Mouse (Mus musculus): ENCODE results near the gene Gorasp1.

Gene Gorasp1

DNA sequence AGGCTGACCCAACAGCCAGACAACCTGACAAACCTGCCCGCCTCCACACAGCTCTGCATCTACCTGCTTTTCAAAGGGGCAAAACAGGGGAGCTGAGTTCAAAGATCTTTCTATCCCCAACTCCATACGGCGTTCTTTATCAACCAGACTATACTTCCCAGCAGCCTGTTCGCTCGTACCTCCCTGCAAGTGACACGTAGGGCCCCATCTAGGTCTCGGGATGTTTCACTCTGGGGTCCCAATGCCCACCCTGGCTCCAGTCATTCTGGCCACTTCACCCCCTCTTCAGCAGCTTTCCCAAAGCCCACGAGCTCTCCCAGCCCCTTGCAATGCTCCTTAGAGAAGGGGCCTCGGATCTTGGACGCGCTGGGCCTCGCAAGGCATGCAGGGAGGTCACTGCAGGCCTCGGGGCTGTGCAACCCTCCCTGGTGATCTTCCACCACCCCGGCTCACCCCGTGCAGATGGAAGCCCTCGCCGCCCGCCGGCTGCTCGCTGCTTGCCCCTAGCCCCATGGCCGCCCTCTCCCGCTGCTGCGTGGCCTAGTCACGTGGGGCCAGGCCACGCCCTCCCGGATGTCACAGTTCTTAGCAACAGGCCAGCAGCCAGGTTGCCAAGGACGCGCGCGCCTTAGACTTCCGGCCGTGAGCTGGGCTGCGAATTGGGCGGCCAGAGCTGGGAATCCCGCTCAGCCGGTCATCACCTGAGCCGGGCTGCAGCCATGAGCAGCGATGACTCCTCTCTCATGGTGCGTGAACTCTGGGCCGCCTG is at the start of gene Gorasp1, which contains the start of gene Ttc21a:
Gene Gorasp1 (minus strand): TSS at position 561 of the 769 bp plus-strand sequence.
Gene Ttc21a (plus strand): TSS at position 602 of the 769 bp plus-strand sequence.
- peak; percentile 93 for DNase-seq

DNA sequence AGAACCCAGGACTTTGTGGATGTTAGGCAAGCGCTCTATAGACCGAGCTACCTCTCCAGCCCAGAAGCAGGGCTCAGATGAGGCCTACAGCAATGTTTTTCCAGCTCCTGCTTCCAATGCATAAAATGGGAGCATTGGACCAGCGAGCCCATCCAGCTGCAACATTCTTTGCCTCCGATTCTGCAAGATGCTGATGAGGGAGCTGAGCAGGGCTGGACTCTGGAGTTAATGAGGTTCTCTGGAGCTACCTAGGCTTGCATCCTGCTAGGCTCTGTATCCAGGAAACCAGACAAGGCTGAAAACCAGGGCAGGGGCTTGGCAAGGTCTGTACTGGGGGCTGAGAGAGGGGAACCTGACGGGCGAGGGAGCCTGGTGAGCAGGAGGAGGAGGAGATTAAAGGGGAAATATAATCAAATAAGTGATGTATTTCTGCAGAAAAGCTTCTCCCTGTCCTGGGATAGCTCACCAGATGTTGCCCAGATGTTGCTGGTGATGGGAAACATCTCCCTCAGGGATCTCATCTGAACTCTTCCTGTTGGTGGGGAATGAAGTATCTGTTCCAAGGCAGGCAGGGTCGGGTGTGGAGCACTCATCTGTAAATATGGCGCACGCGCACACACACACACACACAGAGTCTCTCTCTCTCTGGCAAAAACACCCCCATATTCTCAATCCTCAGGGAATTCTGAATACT is 48.7 kb upstream of the Gorasp1 start:
- DNase-seq, result no peak

DNA sequence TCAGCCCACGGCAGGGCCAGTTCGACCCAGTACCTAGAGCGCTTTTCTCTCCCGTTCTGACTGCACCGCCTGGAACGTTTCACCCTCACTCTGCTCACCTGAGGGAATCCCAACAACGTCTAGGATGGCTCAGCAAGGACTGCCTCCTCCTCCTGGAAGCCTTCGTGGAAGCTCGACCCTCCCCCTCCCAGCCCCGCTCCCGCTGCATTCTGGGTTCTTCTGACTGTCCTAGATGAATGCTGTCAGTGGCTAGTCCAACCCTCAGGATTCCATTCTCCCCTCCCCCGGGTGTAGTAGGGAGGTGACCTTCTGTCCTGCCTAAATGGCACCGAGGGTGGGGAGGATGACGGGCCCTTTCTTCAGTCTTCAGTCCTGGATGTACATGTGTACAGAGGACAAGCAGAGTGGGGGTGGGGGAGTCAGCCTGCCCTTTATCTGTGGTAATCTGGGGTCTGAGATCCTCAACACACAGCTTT is 47.2 kb upstream of the Gorasp1 start, which contains the start of gene Csrnp1:
Gene Csrnp1 (minus strand): TSS at position 123 of the 476 bp plus-strand sequence.
- DNase-seq, result peak; percentile 58

DNA sequence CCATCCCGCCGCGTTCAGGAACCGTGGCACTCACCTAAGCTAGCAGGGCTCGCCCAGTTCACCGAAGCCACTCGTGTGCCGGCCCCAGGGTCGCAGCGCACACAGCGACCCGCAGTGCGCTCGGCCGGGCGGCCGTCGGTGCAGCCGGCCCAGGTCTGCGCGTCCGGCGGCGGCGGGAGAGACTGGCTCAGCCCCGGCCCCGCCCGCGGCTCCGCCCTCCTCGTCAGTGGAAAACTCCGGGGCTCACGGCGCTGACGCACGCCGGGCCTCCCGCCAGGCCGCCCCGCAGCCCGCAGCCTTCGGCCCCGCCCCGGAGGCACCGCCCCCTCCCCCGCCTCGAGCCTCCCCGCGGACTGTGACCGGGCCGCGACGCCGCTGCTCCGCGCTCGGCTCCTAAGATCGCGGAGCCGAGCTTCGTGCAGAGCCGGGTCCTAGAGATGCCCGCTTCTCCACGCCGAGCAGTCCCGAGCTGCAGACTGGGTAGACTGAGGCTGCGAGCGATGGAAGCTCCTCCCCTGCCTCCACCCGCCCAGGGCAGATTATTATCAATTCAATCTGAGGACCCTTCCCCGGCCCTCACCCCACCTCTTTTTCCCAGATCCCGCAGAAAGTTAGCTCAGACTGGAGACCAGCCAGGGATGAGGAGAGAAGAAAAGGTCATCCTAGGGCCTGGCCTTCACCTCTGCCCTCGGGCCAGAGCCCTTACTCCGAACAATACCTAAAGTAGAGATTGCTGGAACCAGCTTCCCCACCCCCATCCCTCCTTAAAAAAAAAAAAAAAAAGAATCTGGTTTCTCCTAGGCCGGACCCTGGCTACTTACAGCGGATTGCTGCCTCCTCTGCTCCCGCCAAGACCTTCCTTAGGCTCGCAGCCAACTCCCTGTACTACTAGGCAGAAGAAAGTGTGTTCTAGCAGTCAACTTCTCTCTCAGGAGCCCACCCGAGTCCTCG is 46.5 kb upstream of the Gorasp1 start:
- peak; percentile 90 for DNase-seq

DNA sequence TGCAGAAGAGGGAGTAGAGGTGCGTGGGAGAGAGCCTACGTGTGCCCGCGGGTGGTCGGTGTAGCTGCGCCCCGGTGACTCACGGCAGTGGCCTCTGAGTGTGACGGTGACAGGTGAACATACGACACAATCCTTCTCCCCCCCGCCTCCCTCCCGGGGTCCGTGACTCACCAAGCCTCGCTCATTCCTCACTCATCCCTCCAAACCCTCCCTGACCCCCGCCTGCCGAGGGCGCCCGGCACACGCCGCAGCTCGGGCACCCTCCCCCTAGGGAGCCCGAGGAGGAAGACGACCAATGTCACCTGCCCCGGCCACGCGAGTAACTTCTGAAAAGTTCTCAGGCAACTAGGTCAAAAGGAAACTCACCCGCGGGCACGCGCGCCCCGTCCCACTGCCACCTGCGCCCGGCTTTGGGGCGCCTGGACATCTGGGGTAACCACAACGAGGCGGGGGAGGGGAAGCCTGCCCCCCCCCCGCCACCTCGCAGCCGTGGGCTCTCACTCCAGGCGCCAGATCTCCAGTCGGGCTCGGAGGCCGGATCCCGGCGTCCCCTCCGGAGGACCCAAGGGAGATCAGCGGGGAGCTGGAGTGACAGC is 45.7 kb upstream of the Gorasp1 start:
- DNase-seq, result peak; percentile 85

DNA sequence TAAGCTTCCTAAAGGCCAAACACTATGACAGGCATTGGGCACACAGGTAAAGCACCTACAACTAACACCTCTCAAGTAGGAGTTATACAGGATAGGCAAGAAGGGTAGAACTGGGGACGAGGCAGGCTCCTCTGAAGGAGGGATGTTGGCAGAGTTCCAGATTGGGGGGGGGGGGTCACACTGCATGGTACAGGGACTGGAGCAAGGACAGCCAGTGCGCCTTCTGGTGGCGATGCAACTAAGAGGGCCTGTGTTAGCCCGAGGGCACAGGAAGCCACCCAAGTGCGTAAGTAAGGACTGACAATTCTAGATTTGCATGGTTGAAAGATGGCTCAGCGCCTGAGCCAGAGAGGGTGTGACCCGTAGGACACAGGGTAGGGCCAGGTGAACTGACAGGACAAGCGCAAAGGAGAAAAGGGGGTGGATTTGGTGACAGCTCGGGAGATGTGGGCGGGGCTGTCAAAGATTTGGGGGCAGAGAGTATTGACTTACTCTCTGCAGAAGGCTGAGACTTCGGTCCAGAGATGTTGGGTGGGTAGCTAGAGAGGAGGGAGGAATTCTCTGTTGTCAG is 45.0 kb upstream of the Gorasp1 start:
- peak; percentile 89 for DNase-seq

DNA sequence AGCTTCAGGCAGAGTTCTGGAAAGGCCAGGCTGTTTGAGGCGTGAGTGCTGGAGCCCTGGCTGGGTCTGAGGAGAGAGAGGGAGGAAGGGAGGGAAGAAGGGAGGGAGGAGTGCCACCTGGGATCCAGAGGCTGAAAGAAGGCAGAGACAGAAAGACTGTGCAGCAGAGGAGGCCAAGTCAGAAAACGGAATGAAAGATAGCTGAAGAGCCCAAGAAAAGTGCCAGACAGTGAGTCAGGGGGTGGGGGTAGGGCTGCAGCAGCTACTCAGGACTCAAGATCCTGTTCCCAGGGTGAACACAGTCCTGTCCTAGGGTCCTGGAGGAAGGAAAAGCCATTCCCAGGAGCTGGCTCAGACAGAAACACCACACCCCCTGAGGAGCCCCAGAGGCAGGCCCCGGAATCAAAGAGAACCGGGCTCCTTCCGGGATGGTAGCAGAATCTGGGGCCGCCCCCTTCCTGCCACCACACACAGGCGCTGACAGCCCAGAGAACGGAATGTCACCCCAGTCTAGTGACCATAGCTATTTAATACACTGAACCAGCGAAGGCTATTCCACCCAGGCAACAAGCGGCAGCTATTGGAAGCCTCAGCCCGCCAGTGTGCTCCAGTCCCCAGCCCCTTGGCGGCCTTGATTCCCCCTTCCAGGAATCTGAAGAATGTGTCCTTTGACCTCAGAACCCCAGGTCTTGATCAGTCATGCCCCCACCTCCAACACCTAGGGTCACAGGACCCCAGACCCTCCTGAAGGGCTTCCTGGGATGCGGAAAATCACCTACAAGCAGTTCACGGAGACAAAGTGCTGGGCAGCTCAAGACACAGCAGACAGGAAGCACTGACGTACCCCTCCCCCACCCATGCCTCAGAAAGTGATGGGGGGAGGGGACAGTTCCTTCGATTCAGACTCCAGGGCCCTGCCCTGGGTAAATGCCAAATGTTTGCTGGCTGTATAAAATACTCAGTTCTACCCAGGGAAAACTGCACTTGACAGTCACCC is 44.1 kb upstream of the Gorasp1 start:
- peak; percentile 87 for DNase-seq

DNA sequence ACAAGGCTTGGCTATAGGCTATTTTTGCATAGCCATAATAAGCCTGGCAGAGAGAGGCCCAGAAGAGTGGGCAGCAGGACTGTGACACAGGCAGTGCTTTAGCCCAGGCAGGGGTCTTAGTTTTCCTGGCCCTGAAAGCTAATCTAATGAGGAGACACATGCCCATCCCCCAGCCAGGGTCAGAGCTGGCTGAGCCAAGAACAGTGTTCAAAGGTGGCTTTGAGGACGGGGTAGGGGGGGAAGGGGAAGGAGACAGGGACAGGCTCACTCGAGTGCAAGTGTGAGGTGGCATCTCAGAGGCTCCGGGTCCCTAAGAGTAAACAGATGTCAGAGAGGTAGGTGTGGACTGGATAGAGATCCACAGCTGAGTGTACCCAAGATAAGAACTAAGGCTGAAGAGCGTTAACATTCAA is 43.4 kb upstream of the Gorasp1 start:
- peak; percentile 42 for DNase-seq

DNA sequence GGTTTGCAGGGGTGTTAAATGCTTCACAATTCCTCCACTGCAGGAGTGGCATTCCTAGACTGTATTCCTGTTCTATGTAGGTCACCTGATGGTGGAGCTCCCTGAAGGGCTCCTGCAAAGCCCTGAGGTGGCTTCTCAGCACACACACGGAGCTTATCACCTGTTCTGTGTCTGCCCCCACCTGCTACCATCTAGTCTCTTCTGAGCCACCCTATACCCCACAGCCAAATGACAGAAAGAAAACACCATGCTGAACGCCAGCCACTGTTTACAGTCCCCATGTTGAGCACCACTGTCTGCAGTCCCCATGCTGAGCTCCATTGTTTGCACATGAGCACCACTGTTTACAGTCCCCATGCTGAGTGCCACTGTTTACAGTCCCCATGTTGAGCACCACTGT is 42.4 kb upstream of the Gorasp1 start:
- DNase-seq, result peak; percentile 39

DNA sequence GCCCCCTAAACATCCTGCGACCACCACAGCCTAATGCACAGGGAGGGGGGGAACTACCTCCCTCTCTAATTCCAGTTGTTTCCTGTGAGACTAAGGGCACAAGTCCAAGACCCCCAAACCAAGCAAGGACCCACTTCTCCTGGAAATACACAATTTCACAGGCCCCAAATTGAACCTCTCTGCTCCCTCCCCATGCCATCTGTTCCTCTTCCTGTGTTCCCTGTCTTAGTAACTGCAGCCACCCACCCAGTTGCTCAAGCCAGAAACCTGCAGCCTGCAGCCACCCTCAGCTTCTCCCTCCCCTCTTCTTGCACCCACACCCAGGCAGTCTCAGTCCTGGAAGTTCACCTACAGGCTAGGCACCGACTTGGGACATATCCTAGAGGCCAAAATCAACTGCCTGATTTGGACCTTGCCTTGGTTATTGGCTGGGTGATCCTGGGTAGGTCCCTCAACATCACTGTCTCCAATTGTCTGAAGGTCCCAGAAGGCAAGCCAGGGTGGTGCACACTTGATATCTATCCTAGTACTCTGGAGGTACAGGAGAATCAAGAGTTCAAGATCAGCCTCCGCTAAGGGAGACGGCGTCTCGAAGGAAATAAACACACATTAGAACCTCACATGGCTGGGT is 41.6 kb upstream of the Gorasp1 start:
- peak; percentile 51 for DNase-seq

DNA sequence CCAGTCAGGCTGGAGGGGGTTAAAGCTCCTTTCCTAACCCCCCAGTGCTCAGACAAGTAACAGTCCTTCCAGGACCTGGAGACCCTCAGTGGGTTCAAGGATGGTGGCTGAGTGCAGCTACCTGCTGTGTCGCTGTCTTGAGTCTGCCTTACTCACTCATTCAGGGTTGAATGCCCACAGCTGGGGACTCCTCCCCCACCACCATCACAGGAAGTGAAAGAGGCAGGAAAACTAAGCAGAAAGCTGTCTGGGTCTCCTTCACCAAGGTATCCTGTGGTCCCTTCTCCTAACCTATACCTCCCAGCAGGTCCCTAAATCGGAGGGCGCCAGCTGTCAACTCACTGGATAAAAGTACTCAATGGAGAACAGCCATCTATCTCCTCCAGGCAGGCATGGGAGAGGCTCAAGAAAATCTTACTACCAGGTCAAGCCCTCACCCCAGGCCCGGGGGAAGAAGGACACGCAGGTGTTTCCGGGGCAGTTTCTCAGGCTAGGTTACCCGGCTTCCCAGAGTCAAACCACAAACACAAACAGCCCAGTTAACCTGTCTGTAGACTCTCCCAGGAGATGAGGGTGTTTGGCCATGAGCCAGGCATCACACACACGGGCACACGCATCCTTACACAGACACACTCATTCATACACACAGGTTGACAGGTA is 40.9 kb upstream of the Gorasp1 start:
- DNase-seq, result peak; percentile 86

DNA sequence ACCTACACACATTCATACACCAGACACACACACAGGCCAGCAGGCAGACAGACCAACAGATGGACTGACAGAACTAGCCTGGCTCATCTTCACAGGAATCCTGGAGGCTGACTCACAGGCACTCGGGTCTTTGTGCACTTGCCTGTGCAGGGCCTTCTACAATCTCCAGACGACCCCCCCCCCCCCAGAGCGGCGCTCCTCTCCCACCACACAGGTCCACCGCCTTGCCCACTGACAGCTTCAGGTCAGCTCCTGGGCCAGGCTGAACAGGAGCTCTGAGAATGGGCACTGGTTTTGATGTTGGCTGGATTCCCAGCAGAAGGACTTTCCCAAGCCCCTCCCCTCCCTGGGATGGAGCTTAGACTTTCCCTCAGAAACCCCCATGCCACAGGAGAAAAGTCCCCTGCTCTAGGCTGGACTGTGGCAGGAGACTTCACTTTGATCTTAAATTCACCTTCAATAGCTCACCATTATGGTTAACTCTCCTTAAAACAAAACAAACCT is 40.2 kb upstream of the Gorasp1 start:
- no peak for DNase-seq

DNA sequence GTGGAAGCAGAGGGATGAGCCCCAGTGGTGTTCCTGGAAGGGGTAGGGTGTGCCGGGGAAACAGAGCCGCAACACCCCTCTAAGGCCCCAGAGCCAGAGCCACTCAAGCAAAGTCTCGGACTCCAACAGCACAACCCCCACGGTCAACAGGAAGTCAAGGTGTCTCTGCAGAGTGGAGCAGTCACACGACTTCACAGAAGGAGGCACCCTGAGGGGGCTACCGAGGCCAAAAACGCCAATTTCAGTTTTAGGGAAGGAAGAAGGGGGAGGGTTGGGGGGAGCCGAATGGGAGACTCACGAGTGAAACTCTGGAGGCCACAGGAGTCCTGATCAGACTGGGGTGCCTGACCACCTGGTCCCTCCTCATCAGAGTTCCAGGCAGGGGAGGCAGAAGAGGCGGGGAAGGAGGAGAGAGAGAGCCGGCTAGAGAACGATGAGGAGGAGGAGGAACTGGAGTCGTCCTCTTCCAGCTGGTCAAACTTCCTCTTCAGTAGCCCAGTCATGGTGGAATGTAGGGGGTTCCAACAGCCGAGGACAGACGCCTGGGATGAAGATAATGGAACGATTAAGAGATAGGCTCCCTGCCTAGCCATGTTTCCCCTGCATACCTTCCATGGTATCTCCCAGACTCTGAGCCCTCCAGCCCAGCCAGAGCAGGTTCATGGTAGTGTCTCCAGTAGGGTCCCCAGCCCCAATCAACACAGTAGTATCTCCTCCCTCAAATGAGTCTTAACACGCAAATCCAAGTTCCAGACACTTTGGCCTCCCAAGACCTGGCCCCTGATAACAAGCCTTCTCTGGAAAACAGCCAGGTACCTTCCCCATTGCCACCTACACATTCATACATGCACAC is 39.6 kb upstream of the Gorasp1 start:
- DNase-seq, result peak; percentile 50

DNA sequence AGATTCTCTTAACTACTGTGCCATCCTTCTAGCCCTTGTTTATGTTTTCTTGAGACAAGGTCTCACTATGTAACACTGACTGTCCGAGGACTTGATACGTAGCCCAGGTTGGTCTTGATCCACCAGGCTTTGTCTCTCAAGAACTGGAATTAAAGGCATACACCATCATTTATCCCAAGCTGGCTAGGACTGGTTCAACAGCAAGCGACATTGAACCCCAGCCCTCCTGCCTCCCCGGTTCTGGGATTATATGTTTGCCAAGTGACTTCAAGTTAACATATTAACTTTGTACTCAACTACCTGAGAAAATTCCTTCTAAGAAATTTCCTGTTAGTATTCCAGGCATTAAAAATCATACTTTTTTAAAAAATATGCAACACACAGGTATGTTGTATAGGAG is 37.9 kb upstream of the Gorasp1 start:
- no peak for DNase-seq

DNA sequence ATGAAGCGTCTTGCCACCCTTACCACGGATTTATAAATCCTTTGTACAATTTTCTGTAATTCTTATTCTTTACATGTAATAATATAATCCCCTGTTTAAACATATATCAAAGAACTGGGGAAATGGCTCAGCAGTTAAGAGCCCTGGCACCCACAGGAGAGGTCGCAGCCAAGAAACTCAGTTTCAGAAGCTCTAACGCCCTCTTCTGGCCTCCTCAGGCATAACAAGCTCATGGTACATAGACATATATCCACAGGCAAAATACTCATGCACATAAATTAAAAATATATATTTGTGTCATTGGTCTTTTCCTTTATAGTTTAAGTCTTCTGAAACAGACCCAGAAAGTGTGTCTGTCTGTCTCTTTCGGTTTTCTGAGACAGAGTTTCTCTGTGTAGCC is 37.2 kb upstream of the Gorasp1 start:
- no peak for DNase-seq

DNA sequence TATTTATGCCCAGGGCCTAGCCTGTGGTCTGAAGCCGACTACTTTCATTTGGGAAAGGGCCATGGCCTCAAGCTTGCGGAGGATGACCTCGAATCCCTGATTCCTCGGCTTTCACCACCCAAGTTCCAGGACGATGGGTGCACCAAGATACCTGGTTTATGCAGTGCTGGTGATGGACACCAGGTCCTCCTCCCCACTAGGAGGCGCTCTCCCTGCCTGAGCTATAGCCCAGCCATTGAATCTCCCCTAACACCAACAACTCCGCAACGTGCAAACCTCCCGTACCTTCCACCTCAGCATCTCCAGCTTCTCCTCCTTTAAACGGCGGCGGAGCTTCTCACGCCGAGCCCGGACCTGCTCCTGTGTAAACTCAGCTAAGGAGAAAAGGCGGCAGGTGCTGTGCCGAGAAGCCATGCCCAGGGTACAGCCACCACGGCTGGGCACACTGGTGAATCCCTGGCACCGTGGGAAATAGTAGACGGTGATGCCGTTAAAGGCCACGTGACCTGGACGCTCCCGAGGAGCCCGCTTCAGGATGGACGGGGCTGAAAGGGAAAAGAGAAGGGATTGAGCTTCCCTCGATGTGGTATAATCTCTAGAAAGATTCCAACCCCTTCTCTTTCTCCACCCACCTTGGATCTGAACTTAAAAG is 36.6 kb upstream of the Gorasp1 start:
- peak; percentile 50 for DNase-seq

DNA sequence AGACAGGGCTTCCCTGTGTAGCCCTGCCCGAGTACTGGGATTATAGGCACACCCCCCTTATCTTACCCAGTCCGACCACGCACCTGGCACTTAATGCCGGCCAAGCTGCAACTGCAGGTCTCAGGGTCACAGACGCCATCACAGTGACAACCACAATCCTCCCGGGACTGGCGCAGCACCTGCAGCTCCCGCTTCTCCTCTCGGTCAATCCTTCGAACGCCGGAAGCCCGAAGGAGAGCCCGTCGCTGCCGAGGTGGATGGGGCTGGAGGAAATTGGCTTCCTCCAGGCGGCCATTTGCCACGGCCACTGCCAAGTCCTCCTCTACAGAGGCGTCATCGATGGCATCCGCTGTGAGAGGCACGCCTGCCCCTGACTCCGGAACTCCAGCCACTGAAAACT is 35.9 kb upstream of the Gorasp1 start:
- no peak for DNase-seq

DNA sequence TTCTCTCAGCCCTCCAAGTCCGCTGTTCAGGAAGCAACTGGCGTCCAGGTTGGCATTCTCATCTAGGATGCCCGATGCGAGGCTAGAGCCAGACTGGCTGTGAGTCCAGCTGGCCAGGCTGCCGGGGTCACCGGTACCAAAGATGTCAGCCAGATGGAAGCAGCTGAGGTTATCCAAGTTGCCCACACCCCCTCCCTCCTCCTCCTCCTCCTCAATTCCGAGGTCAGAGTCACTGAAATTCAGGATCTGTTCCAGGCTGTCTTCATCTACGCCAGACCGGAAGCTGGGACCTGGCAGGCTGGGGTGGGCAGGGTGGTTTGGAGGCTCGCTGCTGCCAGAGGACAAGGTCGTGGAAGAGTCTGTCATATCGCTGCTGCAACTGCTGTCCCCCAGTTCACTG is 35.2 kb upstream of the Gorasp1 start:
- DNase-seq, result no peak

Data from thymus, postnatal 25 days (tissue).